Mouse (Mus musculus) heart, embryonic 12.5 days (tissue): Measurements from ENCODE around the gene Edem3. TPM values are rescaled to one million over a fixed set of nuclear protein-coding genes. Genes with fewer than 3 reads are reported as not detected.
"Not testable (repeated sequence)": the region's sequence is repeated elsewhere in the genome, so short reads cannot be mapped to it uniquely, and the experiment has no call there.

ENCODE experiments used
- ATAC-seq: fragments of 200-750 bp; cut with Nextera tagmentation; 2 replicates; pipeline ENCODE4 v1.8.0; 2017; ENCODE audit warnings: moderate TSS enrichment, moderate library complexity; ENCODE audit not compliant: insufficient number of reproducible peaks, low FRiP score
- H3K27ac ChIP-seq: fragments of 300-500 bp; sonication (generic); 2 replicates; pipeline ENCODE4 v1.5.1; 2016; ENCODE audit warnings: mild to moderate bottlenecking, moderate library complexity; ENCODE audit not compliant: poor library complexity, severe bottlenecking
- H3K27me3 ChIP-seq: fragments of 300-500 bp; sonication (generic); replicated peaks from 2 replicates; pipeline ENCODE4 v1.6.1; 2016; ENCODE audit warnings: mild to moderate bottlenecking, moderate library complexity
- H3K36me3 ChIP-seq: fragments of 300-500 bp; sonication (generic); 2 replicates; pipeline ENCODE4 v1.6.1; 2016; ENCODE audit warnings: mild to moderate bottlenecking, moderate library complexity
- H3K4me1 ChIP-seq: fragments of 300-500 bp; sonication (generic); replicated peaks from 2 replicates; pipeline ENCODE4 v1.6.1; 2016; ENCODE audit warnings: mild to moderate bottlenecking
- H3K4me2 ChIP-seq: fragments of 300-500 bp; sonication (generic); 2 replicates; pipeline ENCODE4 v1.6.1; 2016; ENCODE audit warnings: mild to moderate bottlenecking, moderate library complexity
- H3K4me3 ChIP-seq: fragments of 300-500 bp; sonication (generic); 2 replicates; pipeline ENCODE4 v1.5.1; 2016; ENCODE audit warnings: mild to moderate bottlenecking
- H3K9ac ChIP-seq: fragments of 300-500 bp; sonication (generic); 2 replicates; pipeline ENCODE4 v1.6.1; 2016; ENCODE audit warnings: mild to moderate bottlenecking, moderate library complexity
- H3K9me3 ChIP-seq: fragments of 300-500 bp; sonication (generic); replicated peaks from 2 replicates; pipeline ENCODE4 v1.6.1; 2016; ENCODE audit warnings: mild to moderate bottlenecking, moderate library complexity
- WGBS: fragments of 180-500 bp; shearing (Covaris S2); methylation state at CpG from one replicate; pipeline ENCODE4 v1.1.7; 2016; 5-methylcytosine and 5-hydroxymethylcytosine counted together
- polyA plus RNA-seq: library from polyadenylated mRNA; unstranded; fragments of >200 nt; fragmentation: Nextera tagmentation; extraction: Ambion mirVana; gene quantifications from 2 replicates; pipeline ENCODE4 v1.2.1, GENCODE M21; 2016

Gene Edem3
- polyA plus RNA-seq, 1 experiment from 2014 or later: 25.8 TPM

DNA sequence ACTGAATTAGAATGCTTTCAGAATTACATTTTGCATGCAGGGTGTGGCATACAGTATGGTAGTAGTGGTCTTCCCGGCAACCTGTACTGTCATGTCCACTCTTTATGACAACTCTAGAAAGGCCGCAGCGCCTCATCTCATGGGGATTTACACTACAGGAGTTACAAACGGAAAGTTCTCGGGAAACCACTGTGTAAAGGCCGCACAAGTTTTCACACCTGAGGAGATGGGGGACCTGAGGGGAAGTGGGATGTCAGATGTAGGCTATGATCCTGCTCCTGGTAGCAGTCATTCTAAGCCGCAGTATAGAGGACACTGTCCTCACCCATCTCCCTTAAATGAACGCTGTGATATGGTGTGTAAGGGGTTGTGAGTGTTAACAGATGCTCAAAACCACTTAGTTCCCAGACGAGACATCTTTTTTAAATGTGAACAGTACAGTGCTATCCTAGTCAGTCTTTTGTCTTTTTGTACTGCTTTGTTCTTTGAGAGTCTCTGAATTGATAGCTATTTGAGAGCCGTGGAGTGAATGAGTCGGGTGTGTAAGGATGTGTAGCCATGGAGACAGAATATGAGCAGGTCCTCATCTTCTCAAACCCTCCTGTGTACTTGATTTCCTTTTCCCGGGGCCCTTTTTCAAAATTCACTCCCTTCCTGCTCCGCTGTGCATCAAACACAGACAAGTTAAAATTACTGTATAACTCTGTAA, 57.0 kb downstream of the Edem3 start:
- Histone ChIP-seq H3K4me1 (no peaks in the 10 kb centered on the region), H3K4me2 (no peak overlapping the region)
- WGBS: 88% methylated on average over 13 of the region's 13 CpGs

DNA sequence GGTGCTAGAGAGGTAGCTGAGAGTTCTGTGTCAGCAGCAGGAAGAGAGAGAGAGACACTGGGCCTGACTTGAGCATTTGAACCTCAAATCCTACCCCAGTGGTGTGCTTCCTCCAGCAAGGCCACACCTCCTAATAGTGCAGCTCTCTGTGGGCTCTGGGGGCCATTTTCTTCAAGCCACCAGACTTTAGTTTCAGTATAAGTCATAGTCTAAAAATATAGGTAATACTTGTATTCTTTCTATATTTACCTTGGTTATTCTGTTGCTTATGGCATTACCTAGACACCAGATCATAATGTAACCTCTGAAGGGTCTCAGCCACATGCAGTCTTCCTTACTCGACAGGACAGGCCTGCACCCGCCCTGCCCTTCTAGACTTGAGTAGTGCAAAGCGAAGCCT, 60.9 kb downstream of the Edem3 start:
- 94% methylated on average over 3 of the region's 3 CpGs for WGBS
- Histone ChIP-seq H3K27ac (no peak overlapping the region), H3K4me3 (no peak overlapping the region), H3K36me3 (peaks cover 53% of the 10 kb centered on the region), H3K4me2 (no peak overlapping the region), H3K9me3 (no peaks in the 10 kb centered on the region), H3K4me1 (no peaks in the 10 kb centered on the region), H3K9ac (no peak overlapping the region), H3K27me3 (no peaks in the 10 kb centered on the region)
- no peak for ATAC-seq

More for the DNA sequence above, 57.0 kb downstream of the Edem3 start:
- Histone ChIP-seq H3K27me3 (no peaks in the 10 kb centered on the region), H3K4me3 (no peak overlapping the region), H3K27ac (no peak overlapping the region), H3K9me3 (no peaks in the 10 kb centered on the region), H3K9ac (no peak overlapping the region), H3K36me3 (peaks cover 56% of the 10 kb centered on the region)
- ATAC-seq: no peak

DNA sequence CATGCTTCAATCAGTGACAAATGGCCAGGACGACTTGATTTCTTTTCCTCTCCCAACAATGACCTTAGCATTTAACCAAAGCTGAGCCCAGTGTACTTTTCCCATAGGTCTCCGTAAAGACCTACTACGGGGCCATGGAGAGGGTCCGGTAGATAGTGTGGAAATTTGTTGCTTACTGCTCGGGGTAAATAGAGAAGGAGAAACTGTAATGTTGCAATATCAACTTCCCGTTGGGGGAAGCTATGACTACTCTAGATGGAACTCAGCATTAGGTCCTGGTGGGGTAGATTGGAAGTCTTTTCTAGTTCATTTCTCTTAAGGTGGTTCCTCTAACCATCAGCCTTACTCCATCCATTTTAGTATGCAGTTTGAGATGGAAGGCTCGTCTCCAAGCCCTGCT, 64.0 kb downstream of the Edem3 start:
- 86% methylated on average over 7 of the region's 7 CpGs for whole genome bisulfite sequencing
- no peak overlapping the region for H3K4me2 ChIP-seq
- H3K9ac ChIP-seq: no peak overlapping the region
- no peak for ATAC-seq
- no peak overlapping the region for H3K27ac ChIP-seq
- H3K4me1 ChIP-seq: no peaks in the 10 kb centered on the region
- no peaks in the 10 kb centered on the region for H3K9me3 ChIP-seq
- no peaks in the 10 kb centered on the region for H3K27me3 ChIP-seq
- H3K4me3 ChIP-seq: no peak overlapping the region
- H3K36me3 ChIP-seq: peaks cover 43% of the 10 kb centered on the region

DNA sequence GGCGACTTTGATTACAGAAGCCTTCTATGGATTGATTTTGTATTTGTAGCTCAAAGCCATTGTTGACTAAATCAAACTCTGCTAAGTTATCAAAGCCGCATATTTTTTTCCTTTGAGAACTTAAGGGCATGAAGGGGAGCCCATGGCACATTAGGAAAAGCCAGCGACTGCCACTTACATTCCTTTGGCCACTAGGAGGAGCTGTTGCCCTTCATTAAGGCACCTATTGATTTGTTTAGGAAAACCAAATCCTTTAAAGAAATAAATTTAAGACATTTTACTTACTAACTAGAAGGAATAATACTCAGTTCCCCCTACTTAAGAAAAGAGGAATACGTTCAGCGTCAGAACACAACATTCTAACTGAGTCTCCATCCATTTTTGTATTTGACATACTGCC, 65.3 kb downstream of the Edem3 start:
- Histone ChIP-seq H3K4me3 (no peak overlapping the region), H3K4me2 (no peak overlapping the region), H3K9me3 (no peaks in the 10 kb centered on the region), H3K27me3 (no peaks in the 10 kb centered on the region), H3K4me1 (no peaks in the 10 kb centered on the region), H3K9ac (no peak overlapping the region), H3K27ac (no peak overlapping the region), H3K36me3 (peaks cover 36% of the 10 kb centered on the region)
- ATAC-seq: no peak
- WGBS: 26% methylated on average over 5 of the region's 5 CpGs

DNA sequence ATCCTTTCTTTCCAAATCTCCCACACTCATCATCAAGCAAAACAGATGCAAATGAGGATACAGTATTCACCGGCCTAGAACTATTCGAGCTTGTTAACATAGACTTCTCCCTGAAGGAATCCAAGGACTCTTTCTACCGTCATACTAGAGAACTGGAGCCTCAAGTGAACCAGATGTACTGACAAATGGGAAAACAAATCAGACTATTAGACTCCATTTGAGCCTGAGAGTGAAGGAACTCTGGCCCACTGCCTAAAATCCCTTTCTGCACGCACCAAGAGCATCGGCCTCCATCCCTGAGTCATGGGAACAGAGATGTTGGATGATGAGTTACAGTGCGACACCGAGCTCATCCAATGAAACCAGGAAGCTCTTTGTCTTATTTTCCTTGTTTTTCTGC, 69.9 kb downstream of the Edem3 start:
- H3K4me2 ChIP-seq: no peak overlapping the region
- H3K4me1 ChIP-seq: no peaks in the 10 kb centered on the region
- H3K4me3 ChIP-seq: no peak overlapping the region
- no peak for ATAC-seq
- H3K9ac ChIP-seq: no peak overlapping the region
- WGBS: 76% methylated on average over 7 of the region's 7 CpGs
- H3K9me3 ChIP-seq: no peaks in the 10 kb centered on the region
- no peak overlapping the region for H3K27ac ChIP-seq
- H3K36me3 ChIP-seq: 0 out of 2 replicates have a peak, but pooled peaks cover 6% of the 10 kb centered on the region
- H3K27me3 ChIP-seq: no peaks in the 10 kb centered on the region

DNA sequence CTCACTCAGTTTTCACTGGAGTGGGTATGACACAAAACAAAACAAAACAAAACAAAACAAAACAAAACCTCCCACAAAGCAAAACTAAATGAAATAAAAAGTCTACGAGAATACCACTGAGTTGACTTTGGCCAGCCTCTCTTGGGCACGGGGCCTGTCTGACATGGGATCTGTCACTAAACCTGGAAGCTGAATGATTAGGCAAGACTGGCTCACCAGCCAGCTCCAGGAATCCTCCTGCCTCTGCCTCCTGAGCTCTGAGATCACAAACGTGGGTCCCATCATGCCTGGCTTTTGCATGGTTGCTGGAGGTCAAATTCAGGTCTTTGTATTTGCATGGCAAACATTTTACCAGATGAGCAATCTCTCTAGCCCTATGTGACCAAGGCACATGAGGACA, 76.6 kb downstream of the Edem3 start:
- Histone ChIP-seq H3K27ac (no peak overlapping the region), H3K9me3 (peaks cover 6% of the 10 kb centered on the region), H3K36me3 (no peaks in the 10 kb centered on the region), H3K4me2 (no peak overlapping the region), H3K4me3 (no peak overlapping the region), H3K27me3 (no peaks in the 10 kb centered on the region), H3K9ac (no peak overlapping the region), H3K4me1 (no peaks in the 10 kb centered on the region)
- no peak for ATAC-seq
- WGBS: 78% methylated on average over 3 of the region's 3 CpGs

DNA sequence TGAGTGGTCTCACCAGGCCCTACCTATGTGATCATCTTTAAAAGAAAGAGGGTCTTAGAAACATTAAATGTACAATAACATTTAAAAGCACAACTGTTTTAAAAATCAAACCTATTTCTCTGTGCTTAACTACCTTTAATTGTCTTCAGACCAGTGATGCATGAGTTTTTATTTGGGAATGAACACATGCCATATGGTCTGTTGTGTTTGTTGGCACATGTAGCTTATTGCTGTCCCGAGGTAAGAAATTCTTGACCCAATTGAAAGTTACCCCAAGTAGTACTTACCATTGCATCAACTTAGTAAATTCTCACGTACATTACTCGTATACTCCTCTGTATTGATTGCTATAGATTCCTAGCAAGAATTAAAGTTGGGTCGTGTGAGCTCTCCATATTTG, 80.1 kb downstream of the Edem3 start:
- H3K4me3 ChIP-seq: no peak overlapping the region
- no peak for ATAC-seq

DNA sequence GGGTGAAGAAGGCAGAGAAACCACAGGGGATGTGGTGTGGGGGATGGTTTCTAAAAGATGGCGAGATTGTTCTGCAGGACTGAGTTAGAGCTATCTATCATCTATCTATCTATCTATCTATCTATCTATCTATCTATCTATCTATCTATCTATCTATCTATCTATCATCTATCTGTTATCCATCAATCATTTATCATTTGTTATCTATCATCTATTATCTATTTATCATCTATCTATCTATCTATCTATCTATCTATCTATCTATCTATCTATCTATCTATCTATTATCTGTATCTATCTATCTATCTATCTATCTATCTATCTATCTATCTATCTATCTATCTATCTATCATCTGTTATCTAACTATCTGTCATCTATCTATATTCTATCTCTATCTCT, 85.2 kb downstream of the Edem3 start:
- not testable (repeated sequence) for H3K36me3 ChIP-seq, H3K4me3 ChIP-seq, H3K27me3 ChIP-seq, ATAC-seq, H3K4me1 ChIP-seq, H3K9me3 ChIP-seq, H3K27ac ChIP-seq, H3K9ac ChIP-seq, H3K4me2 ChIP-seq
- 91% methylated on average over 1 of the region's 1 CpGs for WGBS

More for the DNA sequence above, 80.1 kb downstream of the Edem3 start:
- Histone ChIP-seq H3K27me3 (no peaks in the 10 kb centered on the region), H3K36me3 (no peaks in the 10 kb centered on the region), H3K9ac (no peak overlapping the region), H3K27ac (no peak overlapping the region), H3K9me3 (peaks cover 6% of the 10 kb centered on the region), H3K4me2 (no peak overlapping the region), H3K4me1 (no peaks in the 10 kb centered on the region)
- 79% methylated on average over 4 of the region's 4 CpGs for WGBS

DNA sequence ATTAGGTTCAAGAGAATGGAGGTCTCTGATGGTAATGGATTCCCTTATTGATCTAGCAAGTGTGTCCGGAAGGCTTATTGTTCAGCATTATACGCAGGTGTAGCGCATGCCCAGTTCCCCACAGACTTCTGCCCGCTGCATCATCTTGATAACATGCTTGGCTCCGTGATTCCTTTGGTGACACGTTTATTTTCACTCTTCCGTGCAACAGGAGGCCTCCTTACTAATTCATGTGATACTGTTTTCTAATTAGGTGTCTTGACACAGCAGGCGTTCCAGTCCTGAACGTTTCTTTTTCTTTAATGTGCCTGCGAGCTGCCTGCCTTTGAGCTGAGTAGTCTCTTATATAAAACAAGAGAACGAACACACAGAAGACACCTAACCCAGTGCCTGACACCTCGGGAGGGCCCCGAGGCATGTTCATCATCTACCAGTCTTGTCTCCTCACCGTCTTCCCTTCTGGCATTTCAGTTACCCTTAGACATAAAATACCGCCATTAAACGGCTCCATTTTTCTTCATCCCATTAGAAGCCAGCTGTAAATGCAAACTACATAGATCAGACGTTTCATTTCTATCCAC, 90.2 kb downstream of the Edem3 start:
- H3K9me3 ChIP-seq: peaks cover 5% of the 10 kb centered on the region
- H3K9ac ChIP-seq: no peak overlapping the region
- ATAC-seq: no peak
- no peaks in the 10 kb centered on the region for H3K27me3 ChIP-seq
- H3K27ac ChIP-seq: no peak overlapping the region
- H3K4me3 ChIP-seq: no peak overlapping the region
- no peaks in the 10 kb centered on the region for H3K36me3 ChIP-seq
- 79% methylated on average over 17 of the region's 17 CpGs for WGBS
- no peak overlapping the region for H3K4me2 ChIP-seq
- H3K4me1 ChIP-seq: no peaks in the 10 kb centered on the region

DNA sequence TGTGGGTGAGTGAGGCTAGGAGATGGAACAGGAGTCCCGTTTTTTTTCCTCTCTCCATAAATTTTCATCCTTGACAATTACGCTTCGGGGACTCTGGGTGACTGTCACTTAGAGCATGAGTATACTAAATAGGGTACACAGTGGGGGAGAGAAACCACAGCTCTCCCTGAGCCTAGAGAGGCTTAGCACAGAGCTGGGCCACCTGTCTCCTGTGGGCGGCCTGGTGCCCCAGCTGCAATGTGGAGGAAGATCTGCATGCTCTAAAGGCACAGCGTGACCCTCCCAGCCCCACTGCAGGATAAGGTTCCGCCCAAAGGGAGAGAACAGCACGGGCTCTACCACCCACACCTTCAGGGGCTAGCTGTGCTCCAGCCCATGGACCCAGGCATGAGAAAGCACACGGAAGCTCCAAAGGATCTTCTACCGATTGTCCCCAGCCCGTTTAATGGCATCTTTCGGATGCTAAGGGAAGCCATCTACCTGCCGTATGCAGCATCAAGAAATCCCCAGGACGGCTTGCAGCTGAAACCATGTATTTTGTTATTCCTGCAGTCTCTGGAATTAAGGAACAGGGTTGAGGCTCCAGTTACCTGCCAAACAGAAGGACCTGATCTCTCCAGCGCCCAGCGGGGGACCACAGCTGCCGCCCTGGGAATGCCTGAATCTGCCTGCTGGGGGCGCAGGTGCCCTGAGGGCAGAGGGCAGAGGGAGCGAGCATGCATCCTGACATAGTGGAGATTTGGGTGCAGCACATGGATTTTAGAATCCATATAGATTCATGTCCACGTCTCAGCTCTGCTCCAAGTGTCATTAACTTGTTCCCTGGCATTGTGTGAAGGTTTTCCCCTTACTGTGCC, 91.0 kb downstream of the Edem3 start:
- Histone ChIP-seq H3K27me3 (no peaks in the 10 kb centered on the region), H3K36me3 (no peaks in the 10 kb centered on the region), H3K9ac (no peak overlapping the region), H3K9me3 (peaks cover 5% of the 10 kb centered on the region), H3K4me1 (no peaks in the 10 kb centered on the region), H3K4me3 (no peak overlapping the region), H3K27ac (no peak overlapping the region), H3K4me2 (no peak overlapping the region)
- no peak for ATAC-seq
- WGBS: 58% methylated on average over 19 of the region's 19 CpGs

DNA sequence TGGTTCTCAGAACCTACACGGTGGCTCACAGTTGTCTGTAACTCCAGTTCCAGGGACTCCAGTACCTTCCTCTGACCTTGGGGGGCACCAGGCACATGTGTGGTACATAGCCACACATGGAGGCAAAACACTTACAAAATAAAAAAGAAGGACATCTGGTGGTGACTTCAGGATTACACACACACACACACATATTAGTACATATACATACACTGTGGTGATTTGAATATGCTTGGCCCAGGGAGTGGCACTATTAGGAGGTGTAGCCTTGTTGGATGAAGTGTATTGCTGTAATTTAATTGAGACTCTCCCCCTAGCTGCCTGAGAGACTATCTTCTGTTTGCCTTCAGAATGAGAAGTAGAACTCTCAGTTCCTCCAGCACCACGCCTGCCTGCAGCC, 93.1 kb downstream of the Edem3 start:
- Histone ChIP-seq H3K4me2 (no peak overlapping the region), H3K9me3 (peaks cover 5% of the 10 kb centered on the region), H3K9ac (no peak overlapping the region), H3K27ac (no peak overlapping the region), H3K27me3 (no peaks in the 10 kb centered on the region), H3K4me1 (no peaks in the 10 kb centered on the region), H3K36me3 (no peaks in the 10 kb centered on the region), H3K4me3 (no peak overlapping the region)
- ATAC-seq: no peak
- WGBS: 83% methylated on average over 2 of the region's 2 CpGs
